Mouse (Mus musculus) small intestine, adult 2 months (tissue): ENCODE data around the gene Gm13889. TPM values are rescaled to one million over a fixed set of nuclear protein-coding genes. Genes with fewer than 3 reads are reported as not detected.

Experiments
- H3K27ac ChIP-seq: fragments of 200-500 bp; 2 replicates; pipeline ENCODE4 v1.5.1; 2012; ENCODE audit warnings: low read depth, low read length, control low read depth, inconsistent platforms; ENCODE audit not compliant: insufficient read depth
- H3K27me3 ChIP-seq: fragments of 200-500 bp; 2 replicates; pipeline ENCODE4 v1.6.1; 2012; ENCODE audit warnings: mild to moderate bottlenecking, moderate library complexity, low read length, inconsistent platforms; ENCODE audit not compliant: control insufficient read depth, insufficient read depth
- H3K36me3 ChIP-seq: fragments of 200-500 bp; 2 replicates; pipeline ENCODE4 v1.6.1; 2012; ENCODE audit warnings: mild to moderate bottlenecking, low read length, control low read depth, inconsistent platforms; ENCODE audit not compliant: control insufficient read depth, insufficient read depth
- H3K4me1 ChIP-seq: fragments of 200-500 bp; 2 replicates; pipeline ENCODE4 v1.6.1; 2012; ENCODE audit warnings: low read length, inconsistent platforms, mixed read lengths; ENCODE audit not compliant: control insufficient read depth, insufficient read depth, insufficient read length
- H3K4me3 ChIP-seq: fragments of 200-500 bp; 2 replicates; pipeline ENCODE4 v1.5.1; 2012; ENCODE audit warnings: low read depth, mild to moderate bottlenecking, control low read depth, inconsistent platforms, low read length, moderate library complexity
- CTCF ChIP-seq: fragments of 200-500 bp; IDR thresholded peaks from 2 replicates; pipeline ENCODE4 v1.5.1; 2012; ENCODE audit warnings: low read depth, mild to moderate bottlenecking, control low read depth, inconsistent platforms, low read length, moderate library complexity, mixed read lengths; ENCODE audit not compliant: insufficient replicate concordance, insufficient read length; ENCODE audit errors: extremely low read depth
- POLR2A ChIP-seq: fragments of 200-500 bp; IDR thresholded peaks from 2 replicates; pipeline ENCODE4 v1.6.1; 2012; ENCODE audit warnings: low read depth, mild to moderate bottlenecking, control low read depth, inconsistent platforms, low read length, moderate library complexity
- WGBS: fragments of 180-500 bp; shearing (Covaris S2); methylation state at CpG from one replicate; pipeline ENCODE4 v1.1.7; 2018; 5-methylcytosine and 5-hydroxymethylcytosine counted together
- polyA plus RNA-seq: library from polyadenylated mRNA; depleted of rRNA; stranded (reverse); fragments of >200 nt; gene quantifications from 2 replicates; pipeline ENCODE4 v1.2.3, GENCODE M21; 2012; rRNA removed

The Gm13889 gene
- polyA plus RNA-seq: 49.5 and 51.3 TPM in 2 replicates

DNA sequence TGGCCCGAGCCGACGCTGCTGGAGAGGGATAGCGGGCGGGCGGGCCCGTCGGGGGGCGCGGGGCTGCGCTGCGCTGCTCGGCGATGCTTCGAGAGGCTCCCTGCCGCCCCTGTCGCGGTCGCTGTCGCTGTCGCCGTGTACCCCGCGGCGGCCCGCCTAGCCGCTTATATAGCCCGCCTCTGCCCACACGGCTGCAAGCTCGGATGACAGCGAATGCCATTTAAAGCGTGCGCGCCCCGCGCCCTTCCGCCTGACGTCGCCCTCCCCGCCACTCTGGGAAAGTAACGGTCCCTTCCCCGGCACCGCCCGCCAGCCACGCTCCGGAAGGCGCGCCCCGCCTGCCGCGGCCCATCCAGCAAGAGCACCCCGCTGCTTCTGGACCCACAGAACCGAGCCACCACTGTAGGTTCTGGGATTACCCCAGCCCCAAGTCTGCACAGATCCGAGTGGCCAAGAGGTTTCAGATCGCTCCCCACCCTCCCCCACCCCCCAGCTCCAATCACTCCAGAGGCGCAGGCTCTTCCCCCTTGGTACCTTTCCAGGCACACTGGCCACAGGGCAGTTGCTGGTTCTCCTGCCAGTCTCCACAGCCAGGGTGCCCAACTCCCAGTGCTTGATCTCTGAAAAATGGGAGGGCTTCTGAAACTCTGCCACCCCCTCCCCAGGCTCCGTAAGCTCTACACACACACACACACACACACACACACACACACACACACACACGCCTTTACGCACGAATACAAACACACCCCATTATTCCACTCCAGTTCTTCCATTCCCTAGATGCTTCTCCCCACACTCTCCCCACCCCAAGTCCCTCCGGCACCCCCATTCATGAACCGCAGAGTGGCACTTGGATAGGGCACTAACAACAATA lies at the start of gene Gm13889:
Gene Gm13889, minus strand, starts transcription at position 294 of the 877 bp plus-strand sequence.
- 6% methylated on average over 49 of the region's 62 CpGs for WGBS
- H3K27ac ChIP-seq: peak within 1 kb of the TSS; percentile 42

GRCm38 (mm10) chr2:94002331-94002730 lies 45.3 kb upstream of the Gm13889 start:
- H3K36me3 ChIP-seq: peaks cover 49% of the 10 kb centered on the region
- no peak overlapping the region for H3K4me3 ChIP-seq
- WGBS: 5% methylated on average over 2 of the region's 2 CpGs
- no peak overlapping the region for H3K27ac ChIP-seq
- peaks cover 2% of the 10 kb centered on the region; the same call in 1 of the 2 replicates for H3K4me1 ChIP-seq
- TF ChIP-seq CTCF (peak; percentile 69; the same call in 1 of the 2 replicates), POLR2A (no peak)
- H3K27me3 ChIP-seq: no peaks in the 10 kb centered on the region

More for the DNA sequence above, at the start of gene Gm13889:
- peak within 1 kb of the TSS; percentile 63 for H3K4me3 ChIP-seq
- TF ChIP-seq CTCF (no peak), POLR2A (0 out of 2 replicates have a peak, but pooled peaks have one; percentile 15)
- peaks cover 7% of the 10 kb centered on the region; the same call in 1 of the 2 replicates for H3K4me1 ChIP-seq
- no peaks in the 10 kb centered on the region for H3K36me3 ChIP-seq
- peaks cover 22% of the 10 kb centered on the region for H3K27me3 ChIP-seq

- 81% methylated on average over 4 of the region's 4 CpGs for WGBS
- Histone ChIP-seq H3K36me3 (peaks cover 49% of the 10 kb centered on the region), H3K27ac (no peak overlapping the region), H3K4me1 (peaks cover 2% of the 10 kb centered on the region; the same call in 1 of the 2 replicates), H3K27me3 (no peaks in the 10 kb centered on the region), H3K4me3 (no peak overlapping the region)
- TF ChIP-seq POLR2A (no peak), CTCF (no peak)
Measured at GRCm38 (mm10) chr2:94001918-94002317, 44.9 kb upstream of the Gm13889 start.

GRCm38 (mm10) chr2:94001411-94001810 lies 44.4 kb upstream of the Gm13889 start:
- Histone ChIP-seq H3K27ac (no peak overlapping the region), H3K4me3 (no peak overlapping the region), H3K36me3 (peaks cover 47% of the 10 kb centered on the region), H3K4me1 (peaks cover 2% of the 10 kb centered on the region; the same call in 1 of the 2 replicates), H3K27me3 (no peaks in the 10 kb centered on the region)
- 93% methylated on average over 6 of the region's 6 CpGs for WGBS
- no peak for TF ChIP-seq POLR2A
- no peak for TF ChIP-seq CTCF

- 93% methylated on average over 6 of the region's 6 CpGs for WGBS
- Histone ChIP-seq H3K27me3 (no peaks in the 10 kb centered on the region), H3K4me1 (no peaks in the 10 kb centered on the region), H3K36me3 (peaks cover 56% of the 10 kb centered on the region), H3K4me3 (no peak within 1 kb of the TSS), H3K27ac (no peak within 1 kb of the TSS)
- TF ChIP-seq CTCF: no peak
- no peak for TF ChIP-seq POLR2A
Measured at GRCm38 (mm10) chr2:93996254-93996653, 39.3 kb upstream of the Gm13889 start, which contains the start of gene Gm27027. Gene Gm27027, minus strand, starts transcription at chr2:93996354.

DNA sequence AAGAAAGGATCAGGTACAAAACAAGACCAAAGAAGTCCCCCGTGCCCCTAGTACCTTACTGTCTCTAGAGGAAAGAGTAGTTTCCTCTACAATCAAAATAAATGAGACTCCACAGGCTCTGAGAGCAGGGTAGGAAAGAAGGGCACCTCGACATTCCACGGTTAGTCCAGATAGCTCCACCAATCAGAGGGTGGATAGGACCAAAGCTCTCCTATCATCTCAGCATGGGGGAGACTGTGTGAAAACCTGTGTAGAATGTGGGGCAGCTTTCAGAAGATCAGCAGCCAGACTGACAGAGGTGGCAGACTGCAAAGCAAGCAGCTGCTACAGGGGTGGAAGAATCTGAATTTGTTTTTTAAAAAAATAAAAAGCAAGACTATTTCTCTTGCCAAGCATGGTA lies 35.8 kb upstream of the Gm13889 start:
- Histone ChIP-seq H3K4me3 (no peak overlapping the region), H3K27ac (no peak overlapping the region), H3K27me3 (no peaks in the 10 kb centered on the region), H3K36me3 (peaks cover 60% of the 10 kb centered on the region), H3K4me1 (no peaks in the 10 kb centered on the region)
- 84% methylated on average over 3 of the region's 3 CpGs for whole genome bisulfite sequencing
- TF ChIP-seq CTCF: no peak
- no peak for TF ChIP-seq POLR2A

GRCm38 (mm10) chr2:93992259-93992658 lies 35.3 kb upstream of the Gm13889 start:
- H3K27ac ChIP-seq: no peak overlapping the region
- 71% methylated on average over 5 of the region's 5 CpGs for WGBS
- no peaks in the 10 kb centered on the region for H3K27me3 ChIP-seq
- H3K4me3 ChIP-seq: no peak overlapping the region
- TF ChIP-seq POLR2A: no peak
- no peak for TF ChIP-seq CTCF
- no peaks in the 10 kb centered on the region for H3K4me1 ChIP-seq
- peaks cover 55% of the 10 kb centered on the region for H3K36me3 ChIP-seq
